Mouse (Mus musculus) hindbrain, embryonic 15.5 days (tissue): ENCODE data around the gene Tmem253. TPM values are rescaled to one million over a fixed set of nuclear protein-coding genes. Genes with fewer than 3 reads are reported as not detected.
A peak's percentile ranks its signal among the peaks of the same experiment; 100 is the strongest.

Experiments
- ATAC-seq: fragments of 200-750 bp; cut with Nextera tagmentation; 2 replicates; pipeline ENCODE4 v1.8.0; 2017; ENCODE audit warnings: low read depth, moderate number of reproducible peaks, moderate TSS enrichment; ENCODE audit not compliant: low FRiP score
- H3K27ac ChIP-seq: fragments of 300-500 bp; sonication (generic); replicated peaks from 2 replicates; pipeline ENCODE4 v1.5.1; 2015; ENCODE audit warnings: mild to moderate bottlenecking, inconsistent platforms
- H3K27me3 ChIP-seq: fragments of 300-500 bp; sonication (generic); 2 replicates; pipeline ENCODE4 v1.6.1; 2015; ENCODE audit warnings: control low read depth, inconsistent platforms
- H3K36me3 ChIP-seq: fragments of 300-500 bp; sonication (generic); 2 replicates; pipeline ENCODE4 v1.6.1; 2015; ENCODE audit warnings: control low read depth, inconsistent platforms
- H3K4me1 ChIP-seq: fragments of 300-500 bp; sonication (generic); replicated peaks from 2 replicates; pipeline ENCODE4 v1.6.1; 2015; ENCODE audit warnings: control low read depth, inconsistent platforms
- H3K4me2 ChIP-seq: fragments of 300-500 bp; sonication (generic); 2 replicates; pipeline ENCODE4 v1.6.1; 2015; ENCODE audit warnings: moderate library complexity, mild to moderate bottlenecking, inconsistent platforms
- H3K4me3 ChIP-seq: fragments of 300-500 bp; sonication (generic); 2 replicates; pipeline ENCODE4 v1.5.1; 2015; ENCODE audit warnings: mild to moderate bottlenecking, inconsistent platforms
- H3K9ac ChIP-seq: fragments of 300-500 bp; sonication (generic); 2 replicates; pipeline ENCODE4 v1.6.1; 2015; ENCODE audit warnings: inconsistent platforms
- H3K9me3 ChIP-seq: fragments of 300-500 bp; sonication (generic); 2 replicates; pipeline ENCODE4 v1.6.1; 2016; ENCODE audit warnings: control low read depth, inconsistent platforms
- WGBS: fragments of 180-500 bp; shearing (Covaris S2); methylation state at CpG from one replicate; pipeline ENCODE4 v1.1.7; 2015; 5-methylcytosine and 5-hydroxymethylcytosine counted together
- polyA plus RNA-seq: library from polyadenylated mRNA; unstranded; fragments of >200 nt; fragmentation: Nextera tagmentation; extraction: Ambion mirVana; gene quantifications from 2 replicates; pipeline ENCODE4 v1.2.1, GENCODE M21; 2015

The Tmem253 gene
- polyA plus RNA-seq, 1 experiment from 2014 or later: 0.17 TPM

GRCm38 (mm10) chr14:52009841-52010240, 5.6 kb upstream of the Tmem253 start:
- Histone ChIP-seq H3K27me3 (no peaks in the 10 kb centered on the region), H3K4me2 (peak overlapping the region; percentile 70), H3K4me3 (peak overlapping the region; percentile 34), H3K36me3 (peaks cover 29% of the 10 kb centered on the region), H3K4me1 (peaks cover 70% of the 10 kb centered on the region), H3K9ac (peak overlapping the region; percentile 45; the same call in 1 of the 2 replicates), H3K27ac (peak overlapping the region; percentile 96), H3K9me3 (no peaks in the 10 kb centered on the region)
- WGBS: 34% methylated on average over 6 of the region's 6 CpGs
- ATAC-seq: no peak

DNA sequence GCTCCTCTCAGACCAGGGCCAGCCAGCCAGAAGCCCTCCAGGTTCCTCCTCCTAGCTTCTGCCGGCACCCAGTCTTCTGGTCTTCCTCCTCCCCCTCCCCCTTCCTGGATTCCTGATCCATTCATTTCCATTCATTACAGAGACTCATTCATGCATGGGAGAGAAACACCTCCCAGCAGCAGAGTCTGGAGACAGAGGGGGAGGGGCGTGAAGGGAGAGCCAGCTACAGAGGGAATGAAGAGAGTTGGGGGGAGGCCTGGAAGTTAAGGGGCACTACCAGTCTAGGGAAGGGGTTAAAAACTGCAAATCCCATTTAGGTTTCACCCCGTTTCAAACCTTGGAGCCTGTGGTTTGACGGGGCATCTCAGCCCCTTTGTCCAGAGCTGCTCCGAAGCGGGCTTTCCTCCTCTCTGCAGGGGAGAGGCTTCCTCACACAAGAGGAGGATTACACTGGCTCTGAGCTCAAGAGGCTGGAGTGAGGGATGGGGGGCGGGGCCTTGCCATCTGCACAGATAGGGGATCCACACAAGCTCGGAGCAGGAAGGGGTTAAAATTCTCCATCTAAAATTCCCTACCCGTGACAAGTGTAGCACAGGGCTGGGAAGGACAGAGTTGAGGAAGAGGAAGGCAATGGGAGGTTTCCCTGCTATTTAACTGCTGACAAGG, 4.9 kb upstream of the Tmem253 start:
- WGBS: 2% methylated on average over 9 of the region's 9 CpGs
- peak overlapping the region; percentile 96 for H3K27ac ChIP-seq
- H3K36me3 ChIP-seq: peaks cover 22% of the 10 kb centered on the region
- H3K4me2 ChIP-seq: peak overlapping the region; percentile 70
- peak; percentile 72 for ATAC-seq
- peak overlapping the region; percentile 34 for H3K4me3 ChIP-seq
- H3K9me3 ChIP-seq: no peaks in the 10 kb centered on the region
- peaks cover 71% of the 10 kb centered on the region for H3K4me1 ChIP-seq
- peak overlapping the region; percentile 45 for H3K9ac ChIP-seq
- no peaks in the 10 kb centered on the region for H3K27me3 ChIP-seq

DNA sequence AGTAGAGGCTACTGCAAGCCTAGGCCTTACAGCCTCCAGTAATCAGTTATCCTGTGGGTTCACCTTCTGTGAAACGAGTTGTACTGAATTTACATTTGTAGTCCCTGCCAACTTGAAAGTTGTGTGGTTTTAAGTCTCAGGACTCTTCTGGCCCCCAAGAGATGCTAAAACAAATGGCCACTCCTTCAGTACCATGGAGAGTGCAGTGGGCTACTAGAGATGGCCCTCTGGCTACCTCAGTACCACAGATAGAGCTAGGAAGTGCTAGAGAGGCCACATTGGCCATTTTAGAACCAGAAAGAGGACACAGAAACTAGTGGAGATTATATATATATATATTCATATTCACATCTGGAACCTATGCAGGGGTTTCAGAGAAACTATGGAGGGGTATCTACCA, 3.8 kb upstream of the Tmem253 start:
- peak overlapping the region; percentile 96 for H3K27ac ChIP-seq
- H3K9me3 ChIP-seq: no peaks in the 10 kb centered on the region
- no peak overlapping the region for H3K9ac ChIP-seq
- peaks cover 81% of the 10 kb centered on the region for H3K4me1 ChIP-seq
- peaks cover 14% of the 10 kb centered on the region for H3K36me3 ChIP-seq
- no peak for ATAC-seq
- H3K27me3 ChIP-seq: no peaks in the 10 kb centered on the region
- peak overlapping the region; percentile 70 for H3K4me2 ChIP-seq
- H3K4me3 ChIP-seq: no peak overlapping the region
- 26% methylated on average over 1 of the region's 1 CpGs for WGBS

GRCm38 (mm10) chr14:52012085-52012484, 3.4 kb upstream of the Tmem253 start:
- Histone ChIP-seq H3K4me2 (peak overlapping the region; percentile 70), H3K9me3 (no peaks in the 10 kb centered on the region), H3K9ac (no peak overlapping the region; the same call in 1 of the 2 replicates), H3K27ac (peak overlapping the region; percentile 96), H3K4me1 (peaks cover 78% of the 10 kb centered on the region), H3K4me3 (peak overlapping the region; percentile 65), H3K36me3 (peaks cover 10% of the 10 kb centered on the region), H3K27me3 (no peaks in the 10 kb centered on the region)
- 37% methylated on average over 4 of the region's 4 CpGs for WGBS
- no peak for ATAC-seq

- Histone ChIP-seq H3K4me3 (peak overlapping the region; percentile 65), H3K27me3 (no peaks in the 10 kb centered on the region), H3K9ac (peak overlapping the region; percentile 65), H3K4me2 (peak overlapping the region; percentile 70), H3K4me1 (peaks cover 76% of the 10 kb centered on the region), H3K27ac (peak overlapping the region; percentile 96), H3K36me3 (peaks cover 6% of the 10 kb centered on the region; the same call in 1 of the 2 replicates), H3K9me3 (no peaks in the 10 kb centered on the region)
- 23% methylated on average over 5 of the region's 5 CpGs for WGBS
- no peak for ATAC-seq
Observed at GRCm38 (mm10) chr14:52012553-52012952, 2.9 kb upstream of the Tmem253 start.

- 17% methylated on average over 8 of the region's 8 CpGs for WGBS
- H3K9me3 ChIP-seq: no peaks in the 10 kb centered on the region
- H3K9ac ChIP-seq: peak overlapping the region; percentile 65; the same call in 1 of the 2 replicates
- peak overlapping the region; percentile 65 for H3K4me3 ChIP-seq
- peaks cover 79% of the 10 kb centered on the region for H3K4me1 ChIP-seq
- H3K4me2 ChIP-seq: peak overlapping the region; percentile 70
- peaks cover 4% of the 10 kb centered on the region; the same call in 1 of the 2 replicates for H3K36me3 ChIP-seq
- peak overlapping the region; percentile 96 for H3K27ac ChIP-seq
- no peak for ATAC-seq
- H3K27me3 ChIP-seq: no peaks in the 10 kb centered on the region
Observed at GRCm38 (mm10) chr14:52013021-52013610, 2.3 kb upstream of the Tmem253 start.

GRCm38 (mm10) chr14:52013771-52014219, 1.7 kb upstream of the Tmem253 start:
- H3K4me3 ChIP-seq: peak overlapping the region; percentile 65
- 0% methylated on average over 12 of the region's 24 CpGs for WGBS

DNA sequence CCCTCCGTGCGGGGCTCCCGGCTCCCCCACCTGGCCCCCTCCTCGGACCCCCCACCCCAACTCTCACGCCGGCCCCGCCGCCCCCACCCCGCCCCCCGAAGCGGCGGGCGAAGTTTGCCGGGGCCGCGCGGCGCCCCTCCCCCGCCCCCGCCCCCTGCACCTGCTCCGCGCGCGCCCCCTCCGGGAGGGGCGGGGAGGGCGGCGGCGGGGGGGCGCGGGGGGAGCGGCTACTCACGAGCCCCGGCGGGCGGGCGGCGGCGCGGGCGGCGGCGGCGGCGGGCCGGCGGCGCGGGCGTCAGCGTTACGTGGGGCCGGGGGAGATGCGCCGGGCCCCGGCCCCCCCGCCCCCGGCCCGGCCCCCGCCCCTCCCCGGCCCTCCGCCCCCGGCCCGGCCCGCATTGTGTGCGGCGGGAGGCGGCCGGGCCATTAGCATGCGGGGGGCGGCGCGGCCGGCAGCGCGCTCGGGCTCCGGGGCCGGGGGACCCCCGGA, 1.1 kb upstream of the Tmem253 start:
- no peaks in the 10 kb centered on the region for H3K27me3 ChIP-seq
- peak overlapping the region; percentile 70 for H3K4me2 ChIP-seq
- no peaks in the 10 kb centered on the region for H3K9me3 ChIP-seq
- H3K36me3 ChIP-seq: no peaks in the 10 kb centered on the region
- H3K4me3 ChIP-seq: peak overlapping the region; percentile 65
- 0% methylated on average over 11 of the region's 80 CpGs for WGBS
- H3K4me1 ChIP-seq: peaks cover 79% of the 10 kb centered on the region
- peak overlapping the region; percentile 96 for H3K27ac ChIP-seq
- 0 out of 2 replicates have a peak, but pooled peaks have one; percentile 10 for ATAC-seq
- H3K9ac ChIP-seq: peak overlapping the region; percentile 65

More at GRCm38 (mm10) chr14:52013771-52014219, 1.7 kb upstream of the Tmem253 start:
- H3K4me1 ChIP-seq: peaks cover 79% of the 10 kb centered on the region
- H3K4me2 ChIP-seq: peak overlapping the region; percentile 70
- H3K27me3 ChIP-seq: no peaks in the 10 kb centered on the region
- H3K9ac ChIP-seq: peak overlapping the region; percentile 65
- peak overlapping the region; percentile 96 for H3K27ac ChIP-seq
- H3K9me3 ChIP-seq: no peaks in the 10 kb centered on the region
- ATAC-seq: peak; percentile 8; the same call in 1 of the 2 replicates
- H3K36me3 ChIP-seq: no peaks in the 10 kb centered on the region

DNA sequence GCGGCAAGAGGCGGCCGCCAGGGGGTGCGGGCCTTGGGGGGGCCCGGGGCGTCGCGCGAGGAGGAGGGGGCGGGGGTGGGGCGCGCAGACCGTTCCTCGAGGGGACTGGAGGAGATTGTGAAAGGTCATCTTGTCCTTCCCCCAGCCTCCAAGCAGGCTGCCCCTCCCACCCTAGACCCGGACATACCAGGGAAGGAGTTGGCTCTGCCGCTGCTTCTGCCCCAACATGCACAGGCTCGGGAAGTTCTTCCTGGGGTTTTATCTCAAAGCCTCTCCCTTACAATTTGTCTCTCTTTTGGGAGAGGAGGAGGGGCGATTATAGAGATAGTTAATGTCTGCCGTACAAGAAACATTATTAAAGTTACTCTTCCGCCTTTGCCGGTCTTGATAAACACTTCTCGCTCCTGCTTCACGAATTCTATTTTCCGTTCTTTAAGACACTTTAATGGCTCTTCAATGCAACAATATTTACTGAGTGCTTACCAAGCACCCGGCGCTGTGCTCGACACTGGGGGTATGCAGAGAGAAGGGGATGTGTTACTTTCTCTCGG, 622 bp upstream of the Tmem253 start:
- no peaks in the 10 kb centered on the region for H3K27me3 ChIP-seq
- peak overlapping the region; percentile 96 for H3K27ac ChIP-seq
- H3K9me3 ChIP-seq: no peaks in the 10 kb centered on the region
- peak; percentile 25; the same call in 1 of the 2 replicates for ATAC-seq
- H3K36me3 ChIP-seq: no peaks in the 10 kb centered on the region
- peak overlapping the region; percentile 65 for H3K9ac ChIP-seq
- peak overlapping the region; percentile 70 for H3K4me2 ChIP-seq
- peaks cover 74% of the 10 kb centered on the region for H3K4me1 ChIP-seq
- 0% methylated on average over 16 of the region's 28 CpGs for WGBS
- peak overlapping the region; percentile 65 for H3K4me3 ChIP-seq

DNA sequence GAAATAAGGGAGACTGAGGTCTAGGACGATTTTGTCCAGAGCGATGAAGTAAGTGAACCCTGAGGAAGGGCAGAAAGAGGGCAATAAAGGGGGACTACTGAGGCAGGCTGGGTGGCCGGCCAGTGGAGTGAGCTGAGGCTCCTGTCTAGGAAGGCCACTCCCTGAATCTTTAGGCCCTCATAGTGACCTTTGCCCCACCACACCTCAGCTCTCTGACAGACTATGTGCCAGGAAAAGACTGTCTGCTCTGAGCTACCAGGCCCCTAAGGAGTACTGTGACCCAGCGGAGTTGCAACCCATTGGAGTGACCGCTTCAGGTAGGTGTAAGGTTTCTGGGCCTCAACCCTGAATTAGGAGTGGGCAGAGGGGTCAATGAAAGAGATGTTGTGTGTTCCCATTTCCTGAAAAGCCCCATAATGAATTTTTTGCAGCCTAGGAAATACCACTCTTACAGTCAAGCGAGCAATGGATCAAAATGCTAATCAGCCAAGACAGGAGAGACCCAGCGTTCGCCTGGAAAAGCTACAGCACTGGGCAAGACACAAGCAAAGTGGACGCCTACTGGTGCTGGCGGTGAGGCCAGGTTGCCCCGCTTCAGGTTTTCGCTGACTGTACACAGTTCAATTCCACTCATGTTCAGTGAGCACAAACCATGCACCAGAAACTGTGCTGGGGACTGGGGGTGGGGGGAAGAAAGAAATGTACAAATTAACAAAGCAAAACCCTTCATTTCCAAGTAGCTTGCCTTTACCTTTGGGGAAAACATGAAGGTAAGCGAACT, 1.4 kb downstream of the Tmem253 start:
- H3K36me3 ChIP-seq: no peaks in the 10 kb centered on the region
- H3K9ac ChIP-seq: no peak overlapping the region
- H3K4me3 ChIP-seq: no peak overlapping the region
- H3K9me3 ChIP-seq: no peaks in the 10 kb centered on the region
- H3K4me2 ChIP-seq: no peak overlapping the region
- ATAC-seq: no peak
- WGBS: 66% methylated on average over 13 of the region's 13 CpGs
- H3K27me3 ChIP-seq: no peaks in the 10 kb centered on the region
- no peak overlapping the region for H3K27ac ChIP-seq
- peaks cover 68% of the 10 kb centered on the region for H3K4me1 ChIP-seq

- H3K9me3 ChIP-seq: no peaks in the 10 kb centered on the region
- H3K27me3 ChIP-seq: no peaks in the 10 kb centered on the region
- no peak overlapping the region for H3K9ac ChIP-seq
- WGBS: 85% methylated on average over 4 of the region's 4 CpGs
- ATAC-seq: no peak
- H3K27ac ChIP-seq: no peak overlapping the region
- no peaks in the 10 kb centered on the region for H3K36me3 ChIP-seq
- H3K4me2 ChIP-seq: no peak overlapping the region
- H3K4me3 ChIP-seq: no peak overlapping the region
- peaks cover 63% of the 10 kb centered on the region for H3K4me1 ChIP-seq
Observed at GRCm38 (mm10) chr14:52017662-52018061, 2.2 kb downstream of the Tmem253 start.
